Mouse (Mus musculus): ENCODE data around the gene Zfp28.
"Not testable (repeated sequence)": the region's sequence is repeated elsewhere in the genome, so short reads cannot be mapped to it uniquely, and the experiment has no call there.

Gene Zfp28

GRCm38 (mm10) chr7:6383044-6383455, at the start of gene Zfp28:
Gene Zfp28 (plus strand): TSS chr7:6383295.
- DNase-seq = peak; percentile 89

- DNase-seq = no peak
These were observed 43.2 kb upstream of the Zfp28 start for GRCm38 (mm10) chr7:6339865-6340264.

- DNase-seq = peak; percentile 80
These were observed 39.5 kb upstream of the Zfp28 start, which contains the start of gene Gm3854 for GRCm38 (mm10) chr7:6343501-6344071. Gene Gm3854 (plus strand): TSS chr7:6343759.

GRCm38 (mm10) chr7:6344124-6344523, 39.0 kb upstream of the Zfp28 start:
- DNase-seq = no peak

- no peak for DNase-seq
These were observed 25.0 kb upstream of the Zfp28 start for GRCm38 (mm10) chr7:6358121-6358520.

- DNase-seq = peak; percentile 52
These were observed 24.0 kb upstream of the Zfp28 start for GRCm38 (mm10) chr7:6358937-6359590.

GRCm38 (mm10) chr7:6360477-6361060, 22.5 kb upstream of the Zfp28 start:
- DNase-seq = no peak

GRCm38 (mm10) chr7:6361756-6362155, 21.3 kb upstream of the Zfp28 start:
- peak; percentile 28 for DNase-seq

GRCm38 (mm10) chr7:6362268-6363046, 20.6 kb upstream of the Zfp28 start:
- peak; percentile 99 for DNase-seq

- no peak for DNase-seq
These were observed 20.0 kb upstream of the Zfp28 start, which contains the start of gene Zfp78 for GRCm38 (mm10) chr7:6363047-6363488. Gene Zfp78 (plus strand): TSS chr7:6363280.

- no peak for DNase-seq
These were observed 18.3 kb upstream of the Zfp28 start for GRCm38 (mm10) chr7:6364761-6365160.

- no peak for DNase-seq
These were observed 15.9 kb upstream of the Zfp28 start for GRCm38 (mm10) chr7:6367185-6367584.

GRCm38 (mm10) chr7:6368146-6368545, 14.9 kb upstream of the Zfp28 start:
- not testable (repeated sequence) for DNase-seq

GRCm38 (mm10) chr7:6369460-6369859, 13.6 kb upstream of the Zfp28 start:
- DNase-seq = no peak

- no peak for DNase-seq
These were observed 10.1 kb upstream of the Zfp28 start for GRCm38 (mm10) chr7:6372993-6373392.

GRCm38 (mm10) chr7:6378441-6378840, 4.7 kb upstream of the Zfp28 start:
- no peak for DNase-seq

- no peak for DNase-seq
These were observed 1.7 kb upstream of the Zfp28 start for GRCm38 (mm10) chr7:6381431-6381830.

- DNase-seq = no peak
These were observed 916 bp downstream of the Zfp28 start for GRCm38 (mm10) chr7:6384011-6384410.

GRCm38 (mm10) chr7:6386995-6387394, 3.9 kb downstream of the Zfp28 start:
- DNase-seq = no peak

GRCm38 (mm10) chr7:6388971-6389370, 5.9 kb downstream of the Zfp28 start:
- DNase-seq = no peak

GRCm38 (mm10) chr7:6389449-6389848, 6.4 kb downstream of the Zfp28 start:
- no peak for DNase-seq

- DNase-seq = peak; percentile 73
These were observed 15.2 kb downstream of the Zfp28 start, which contains the start of gene Smim17 for GRCm38 (mm10) chr7:6397996-6398975. Gene Smim17 (plus strand): TSS chr7:6398715.

Measured in cerebellum, adult 8-10 months (tissue).